In the genomic region with DNA sequence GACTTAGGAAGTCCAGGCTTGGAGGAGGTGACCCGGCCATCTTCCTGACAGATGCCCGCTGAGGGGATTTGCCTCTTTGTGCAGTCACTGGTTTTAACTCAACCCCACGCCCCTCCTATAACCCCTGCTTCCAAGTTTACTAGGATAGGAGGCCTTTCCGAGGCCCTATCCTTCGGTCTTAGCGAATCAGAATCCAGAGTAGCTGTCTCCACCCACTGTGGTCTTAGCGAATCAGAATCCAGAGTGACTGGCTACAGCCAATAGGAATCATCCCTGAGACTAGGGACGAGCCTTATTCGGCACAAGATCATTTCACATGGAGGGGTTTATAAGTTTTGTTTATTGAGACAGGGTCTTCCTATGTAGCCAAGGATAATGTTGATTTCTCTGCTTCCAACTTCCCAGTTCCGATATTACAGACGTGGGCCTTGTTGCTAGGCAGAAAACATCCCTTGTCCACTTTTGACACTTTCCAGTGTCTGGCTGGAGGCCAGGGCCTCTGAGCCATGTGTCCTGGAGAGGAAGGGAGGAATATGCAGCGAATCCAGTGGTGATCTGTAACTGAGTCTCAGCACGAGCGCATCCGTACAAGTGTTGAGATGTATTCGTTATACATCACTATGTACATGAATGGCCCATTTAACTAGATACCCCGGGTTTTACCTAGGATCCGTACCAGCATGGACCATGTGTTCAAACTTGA, we compare ENCODE assay signal across 13 mouse cellular contexts. TPM values are rescaled to one million over a fixed set of nuclear protein-coding genes. Genes with fewer than 3 reads are reported as not detected.
A peak's percentile ranks its signal among the peaks of the same experiment; 100 is the strongest.
DNase-seq lines count a peak whose midpoint lies in the region; ATAC-seq and TF ChIP-seq lines count a peak whose summit lies in the region.
"Had no signal": no experiment of that assay in that cellular context is flagged by ENCODE, and none has a peak within 500 bp of the region (broad histone marks: within the 10 kb centered on the region; RNA-seq: fewer than 3 reads in every experiment).

No protein-coding gene starts in this region.

- H3K4me1 ChIP-seq in lung, embryonic 14.5 days (ENCODE audit: insufficient read depth) = peaks cover 11% of the 10 kb centered on the region
- H3K4me1 ChIP-seq in limb, embryonic 15.5 days = peaks cover 68% of the 10 kb centered on the region

- WGBS in lung, embryonic 14.5 days = 62% methylated on average over 18 of the region's 18 CpGs
- WGBS in limb, embryonic 15.5 days = 71% methylated on average over 18 of the region's 18 CpGs

- no peaks in the 10 kb centered on the region for H3K36me3 ChIP-seq in lung, embryonic 14.5 days (ENCODE audit: insufficient read depth)
- H3K36me3 ChIP-seq in limb, embryonic 15.5 days = no peaks in the 10 kb centered on the region
- H3K36me3 ChIP-seq: forebrain, embryonic 10.5 days; liver, embryonic 12.5 days had no signal

- no peak overlapping the region for H3K4me3 ChIP-seq in lung, embryonic 14.5 days (ENCODE audit: low read depth, low read length)
- H3K4me3 ChIP-seq in limb, embryonic 15.5 days = no peak overlapping the region
- H3K4me3 ChIP-seq: forebrain, embryonic 10.5 days; liver, embryonic 12.5 days had no signal

- no peaks in the 10 kb centered on the region for H3K27me3 ChIP-seq in lung, embryonic 14.5 days (ENCODE audit: insufficient read depth, low read length)
- no peaks in the 10 kb centered on the region for H3K27me3 ChIP-seq in limb, embryonic 15.5 days

- H3K9ac ChIP-seq in lung, embryonic 14.5 days = no peak overlapping the region
- H3K9ac ChIP-seq in limb, embryonic 15.5 days = no peak overlapping the region
- H3K9ac ChIP-seq: liver, embryonic 12.5 days had no signal

- H3K4me2 ChIP-seq in lung, embryonic 14.5 days = peak overlapping the region; percentile 24; the same call in 1 of the 2 replicates
- no peak overlapping the region for H3K4me2 ChIP-seq in limb, embryonic 15.5 days
- H3K4me2 ChIP-seq: liver, embryonic 12.5 days had no signal

- H3K27ac ChIP-seq in lung, embryonic 14.5 days (ENCODE audit: low read depth) = 0 out of 2 replicates have a peak overlapping the region, but pooled peaks have one; percentile 9
- peak overlapping the region; percentile 40; the same call in 1 of the 2 replicates for H3K27ac ChIP-seq in limb, embryonic 15.5 days
- H3K27ac ChIP-seq: liver, embryonic 12.5 days had no signal

- ATAC-seq in lung, embryonic 14.5 days (ENCODE audit: insufficient read depth) = peak; percentile 77
- ATAC-seq in limb, embryonic 15.5 days (ENCODE audit: insufficient number of reproducible peaks, low FRiP score, low TSS enrichment, low read depth) = no peak
- ATAC-seq: activated CD4-positive, CD25-positive, alpha-beta regulatory T cell, adult 4 months; liver, embryonic 12.5 days had no signal

- no peak for TF ChIP-seq CTCF in lung, embryonic 14.5 days (IDR thresholded peaks at IDR 0.05; ENCODE audit: low read depth)

- DNase-seq in gastrocnemius, postnatal 10 days = peak; percentile 44
- no peak for DNase-seq in gastrocnemius, postnatal 36 days
- peak; percentile 82 for DNase-seq in lung, embryonic 14.5 days
- DNase-seq in lung, adult 18-20 months = no peak
- peak; percentile 53 for DNase-seq in embryo, embryonic 11 days
- DNase-seq in Muller cell, postnatal 12 days (ENCODE audit: inconsistent ontology term) = no peak
- DNase-seq in cerebellum, postnatal 25 days = no peak
- DNase-seq: cerebellum, adult 11-12 months; thymus, adult 2 months had no signal

- intact Hi-C loops in gastrocnemius, postnatal 36 days (cut with DNase I) = no loop called here

- no peaks in the 10 kb centered on the region for H3K9me3 ChIP-seq in lung, embryonic 14.5 days (ENCODE audit: low read depth, low read length)
- H3K9me3 ChIP-seq in limb, embryonic 15.5 days = no peaks in the 10 kb centered on the region
- H3K9me3 ChIP-seq: forebrain, embryonic 10.5 days; liver, embryonic 12.5 days had no signal

RNA-seq across cellular contexts. Expression of gene Nfatc2, which starts 12.9 kb away (rescaled TPM):
- total RNA-seq in gastrocnemius, postnatal 10 days (2021) = 10 to 100 TPM in 1 of 2 experiments, 1 to 10 TPM in 1; 8.2 to 12.7 TPM
- total RNA-seq in gastrocnemius, postnatal 36 days (2021) = 10 to 100 TPM in 1 of 2 experiments, 1 to 10 TPM in 1; 5.3 to 10.4 TPM
- 2.1 and 2.3 TPM in 2 replicates for polyA plus RNA-seq in lung, embryonic 14.5 days (2014; fragmentation: Nextera tagmentation; extraction: Ambion mirVana)
- 6.2 and 8.9 TPM in 2 replicates for polyA plus RNA-seq in limb, embryonic 15.5 days (2015; fragmentation: Nextera tagmentation; extraction: Ambion mirVana)

Comparison
In these comparisons a context has a peak if more than half of its experiments do, and no peak if none do; other contexts are left out.
1. DNase-seq: peak in gastrocnemius, postnatal 10 days (single experiment), lung, embryonic 14.5 days (single experiment) and embryo, embryonic 11 days (single experiment); none in gastrocnemius, postnatal 36 days (0 of 2), lung, adult 18-20 months (0 of 2), Muller cell, postnatal 12 days (single experiment) and cerebellum, postnatal 25 days (0 of 2).